In genomic region chr5:27873240-27874082, GRCm38 (mm10) we compare ENCODE assay signal across 10 mouse cellular contexts. TPM values are rescaled to one million over a fixed set of nuclear protein-coding genes. Genes with fewer than 3 reads are reported as not detected.
DNase-seq lines count a peak whose midpoint lies in the region; ATAC-seq and TF ChIP-seq lines count a peak whose summit lies in the region.
"Had no signal": no experiment of that assay in that cellular context is flagged by ENCODE, and none has a peak within 500 bp of the region (broad histone marks: within the 10 kb centered on the region; RNA-seq: fewer than 3 reads in every experiment).

No protein-coding gene starts in this region.

- no peak for ATAC-seq in erythroblast, adult 5-6 weeks (replicated peaks; ENCODE audit: low FRiP score, poor library complexity, severe bottlenecking)

- peak overlapping the region; percentile 88 for H3K27ac ChIP-seq in left cerebral cortex, adult 2 months
- H3K27ac ChIP-seq: embryonic facial prominence, embryonic 12.5 days had no signal

- H3K4me3 ChIP-seq in left cerebral cortex, adult 2 months = no peak overlapping the region
- H3K4me3 ChIP-seq: embryonic facial prominence, embryonic 12.5 days had no signal

- no peak for TF ChIP-seq CTCF in left cerebral cortex, adult 2 months (IDR thresholded peaks at IDR 0.05)

- intact Hi-C loops in left cerebral cortex, adult 2 months (cut with DNase I) = loop anchor here (1.0 kb wide), 1 partner anchor 33 kb away; no protein-coding TSS in a partner anchor
- intact Hi-C loops in gastrocnemius, postnatal 14 days (cut with DNase I; ENCODE audit: low total_unique reads) = no loop called here

- DNase-seq in embryo, embryonic 11 days = peak; percentile 32
- no peak for DNase-seq in embryo, embryonic 9.5 days (ENCODE audit: extremely low spot score)
- peak; percentile 48 to 51 for DNase-seq in frontal cortex, postnatal 36 days (ENCODE audit: low spot score in 2 of 2)
- DNase-seq in left cerebral cortex, adult 2 months (ENCODE audit: extremely low spot score in 1 of 2, low spot score in 2 of 2) = peak in 1 of 2 experiments; percentile 31
- DNase-seq in right cerebral cortex, adult 2 months (ENCODE audit: low spot score in 2 of 2) = peak; percentile 29 to 49
- no peak for DNase-seq in gastrocnemius, postnatal 14 days
- DNase-seq in heart, adult 18-20 months = no peak
- DNase-seq: heart, postnatal 36 days had no signal

RNA-seq across cellular contexts. Expression of gene Htr5a, which starts 31.5 kb away (rescaled TPM):
- 10 to 100 TPM; 14.5 to 14.7 TPM for total RNA-seq in left cerebral cortex, adult 2 months (2021)
- total RNA-seq in gastrocnemius, postnatal 14 days (2021) = not detected
- not detected for total RNA-seq in heart, adult 18-20 months (2021)
- total RNA-seq in erythroblast, adult 5-6 weeks (2015; ENCODE audit: low replicate concordance) = not detected in 2 replicates
- 0.17 TPM in 1 of 2 replicates, not detected in the other for total RNA-seq in erythroblast, adult 5-6 weeks (2017; ENCODE audit: low replicate concordance)
- total RNA-seq: heart, postnatal 36 days had no signal

Comparison
In these comparisons a context has a peak if more than half of its experiments do, and no peak if none do; other contexts are left out.
1. DNase-seq: peak in embryo, embryonic 11 days (single experiment), frontal cortex, postnatal 36 days (2 of 2) and right cerebral cortex, adult 2 months (2 of 2); none in embryo, embryonic 9.5 days (single experiment), gastrocnemius, postnatal 14 days (single experiment) and heart, adult 18-20 months (0 of 2).
2. RNA of gene Htr5a, which starts 31.5 kb away (total RNA-seq): 14.5 to 14.7 TPM in left cerebral cortex, adult 2 months; 0.17 TPM in erythroblast, adult 5-6 weeks, not detected in gastrocnemius, postnatal 14 days and not detected in heart, adult 18-20 months; every median in the first group is over 10 times any median in the second.